Mouse (Mus musculus): ENCODE results near the gene Rpl10a.

DNA sequence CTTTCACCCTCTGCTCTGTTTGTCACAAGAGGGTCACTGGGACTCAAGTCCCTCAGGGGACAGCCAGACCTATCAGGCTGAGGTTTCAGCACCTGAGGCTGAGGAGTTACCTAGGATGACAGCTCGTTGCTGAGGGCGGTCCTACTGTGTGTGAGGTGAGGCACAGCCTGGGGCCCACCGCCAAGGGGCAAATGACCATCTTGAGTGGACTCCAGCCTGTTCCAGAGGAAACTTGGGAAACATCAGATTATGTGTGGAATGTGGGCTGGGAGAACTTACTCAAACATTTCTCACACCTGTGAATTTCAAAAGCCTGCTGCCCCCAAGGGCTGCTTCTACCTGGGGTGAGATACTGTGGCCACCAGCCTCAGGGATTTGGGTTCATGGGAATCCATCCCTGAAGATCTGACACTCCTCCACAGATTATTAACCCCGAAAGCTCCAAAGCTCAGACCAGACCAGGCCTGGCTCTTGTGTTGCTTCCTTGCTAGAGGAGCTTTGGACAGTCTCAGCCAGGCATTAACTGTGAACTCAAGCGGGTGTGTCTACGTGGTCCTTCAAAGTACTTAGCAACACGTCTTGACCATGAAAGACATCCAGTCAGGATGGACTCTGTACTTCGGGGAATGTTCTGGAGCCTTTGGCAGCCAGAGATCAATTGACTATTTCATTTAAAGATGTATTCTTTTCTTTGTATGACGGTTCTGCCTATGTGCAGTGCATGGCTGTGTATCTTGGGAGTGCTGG lies 32.4 kb downstream of the Rpl10a start:
- no peak for TF ChIP-seq CTCF (IDR thresholded peaks at IDR 0.05; ENCODE audit: control insufficient read depth, insufficient read depth, low read length)
- TF ChIP-seq POLR2A (IDR thresholded peaks at IDR 0.05; ENCODE audit: borderline replicate concordance, control insufficient read depth, low read depth, low read length) = no peak
